Mouse (Mus musculus): ENCODE measurements around the gene Wnt2.

The Wnt2 gene

GRCm38 (mm10) chr6:18029746-18030656, at the start of gene Wnt2:
Gene Wnt2, minus strand, starts transcription at chr6:18030585.
- no peak for DNase-seq (ENCODE audit: low spot score)

- peak; percentile 33 for DNase-seq (ENCODE audit: low spot score)
Measured at GRCm38 (mm10) chr6:18078615-18079014, 48.2 kb upstream of the Wnt2 start.

- no peak for DNase-seq (ENCODE audit: low spot score)
Measured at GRCm38 (mm10) chr6:18076986-18077385, 46.6 kb upstream of the Wnt2 start.

GRCm38 (mm10) chr6:18076577-18076976, 46.2 kb upstream of the Wnt2 start:
- no peak for DNase-seq (ENCODE audit: low spot score)

- DNase-seq (ENCODE audit: low spot score), result no peak
Measured at GRCm38 (mm10) chr6:18057899-18058298, 27.5 kb upstream of the Wnt2 start.

- DNase-seq (ENCODE audit: low spot score), result no peak
Measured at GRCm38 (mm10) chr6:18051702-18052101, 21.3 kb upstream of the Wnt2 start.

GRCm38 (mm10) chr6:18044299-18044698, 13.9 kb upstream of the Wnt2 start:
- no peak for DNase-seq (ENCODE audit: low spot score)

- DNase-seq (ENCODE audit: low spot score), result no peak
Measured at GRCm38 (mm10) chr6:18043172-18043571, 12.8 kb upstream of the Wnt2 start.

GRCm38 (mm10) chr6:18032271-18032670, 1.9 kb upstream of the Wnt2 start:
- no peak for DNase-seq (ENCODE audit: low spot score)

GRCm38 (mm10) chr6:18031509-18032010, 1.2 kb upstream of the Wnt2 start:
- no peak for DNase-seq (ENCODE audit: low spot score)

GRCm38 (mm10) chr6:18030868-18031508, 603 bp upstream of the Wnt2 start:
- no peak for DNase-seq (ENCODE audit: low spot score)

- no peak for DNase-seq (ENCODE audit: low spot score)
Measured at GRCm38 (mm10) chr6:18024133-18024794, 6.1 kb downstream of the Wnt2 start.

- DNase-seq (ENCODE audit: low spot score), result no peak
Measured at GRCm38 (mm10) chr6:18013346-18013745, 17.0 kb downstream of the Wnt2 start.

- no peak for DNase-seq (ENCODE audit: low spot score)
Measured at GRCm38 (mm10) chr6:18007356-18007755, 23.0 kb downstream of the Wnt2 start.

- DNase-seq (ENCODE audit: low spot score), result no peak
Measured at GRCm38 (mm10) chr6:18002065-18002464, 28.3 kb downstream of the Wnt2 start.

GRCm38 (mm10) chr6:17998497-17998896, 31.9 kb downstream of the Wnt2 start:
- DNase-seq (ENCODE audit: low spot score), result no peak

GRCm38 (mm10) chr6:17994956-17995790, 35.2 kb downstream of the Wnt2 start:
- no peak for DNase-seq (ENCODE audit: low spot score)

- no peak for DNase-seq (ENCODE audit: low spot score)
Measured at GRCm38 (mm10) chr6:17991625-17992024, 38.8 kb downstream of the Wnt2 start.

GRCm38 (mm10) chr6:17990173-17991028, 40.0 kb downstream of the Wnt2 start:
- DNase-seq (ENCODE audit: low spot score), result no peak

- peak; percentile 64 for DNase-seq (ENCODE audit: low spot score)
Measured at GRCm38 (mm10) chr6:17979361-17979760, 51.0 kb downstream of the Wnt2 start.

GRCm38 (mm10) chr6:17978881-17979280, 51.5 kb downstream of the Wnt2 start:
- no peak for DNase-seq (ENCODE audit: low spot score)
